Mouse (Mus musculus) liver, embryonic 14.5 days (tissue): ENCODE measurements at regions not wholly inside any gene's neighbourhood (a gene's known extent, or its start where the extent isn't known, plus 50 kb on each side); places are given as distances from the start of the nearest gene placed in this dataset.

ENCODE experiments used
- CTCF ChIP-seq: IDR thresholded peaks from 2 replicates; pipeline ENCODE4 v1.5.1; 2016; ENCODE audit warnings: antibody characterized with exemption, low read depth, control low read depth
- EP300 ChIP-seq: IDR thresholded peaks from 2 replicates; pipeline ENCODE4 v1.6.1; 2016; ENCODE audit warnings: antibody characterized with exemption, low read depth

- TF ChIP-seq CTCF (no peak), EP300 (no peak)
These were observed 54.5 kb upstream of the Ctnnb1 start for GRCm38 (mm10) chr9:120874416-120874976.
